Mouse (Mus musculus) testis, postnatal 14 days (tissue): ENCODE measurements around the gene Nrp1.

Experiments used
- DNase-seq: peaks from one replicate; pipeline ENCODE4 v3.0.0; 2021; ENCODE audit warnings: low spot score

The Nrp1 gene

DNA sequence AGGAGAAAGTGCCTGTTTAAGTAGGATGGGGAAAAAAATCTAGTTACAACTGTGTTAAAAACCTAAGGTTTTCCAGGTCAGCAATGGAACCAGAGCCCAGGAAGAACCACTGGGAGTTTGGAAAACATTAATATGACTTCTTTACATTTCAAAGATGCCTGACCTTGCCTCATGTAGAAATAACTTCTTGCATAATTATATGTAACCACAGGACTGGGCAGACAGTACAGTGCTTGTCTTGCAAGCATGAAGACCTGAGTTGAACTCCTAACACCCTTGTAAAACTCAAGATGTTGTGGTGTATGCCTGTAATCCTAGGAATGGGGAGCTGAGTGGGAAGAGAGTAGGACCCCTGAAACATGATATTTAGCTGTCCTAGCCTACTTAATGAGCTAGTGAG is 61.6 kb downstream of the Nrp1 start:
- no peak for DNase-seq

DNA sequence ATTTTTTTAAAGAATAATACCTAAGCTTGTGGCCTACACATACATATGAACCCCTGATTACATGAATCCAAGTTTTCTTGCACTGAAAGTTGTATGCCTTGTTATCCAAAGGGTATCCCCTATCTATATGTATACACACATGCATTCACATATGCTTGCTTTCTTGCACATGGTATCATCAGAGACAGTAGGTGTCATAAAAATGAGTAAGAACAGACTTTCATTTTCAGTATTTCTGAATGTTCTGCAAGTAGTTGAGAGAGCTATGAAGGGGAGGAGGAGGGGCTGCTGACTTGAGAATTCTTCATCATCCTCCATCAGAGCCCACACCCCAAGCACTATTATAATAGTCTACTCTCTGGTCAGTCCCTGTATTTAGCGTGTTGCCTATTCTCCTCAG is 62.0 kb downstream of the Nrp1 start:
- no peak for DNase-seq

DNA sequence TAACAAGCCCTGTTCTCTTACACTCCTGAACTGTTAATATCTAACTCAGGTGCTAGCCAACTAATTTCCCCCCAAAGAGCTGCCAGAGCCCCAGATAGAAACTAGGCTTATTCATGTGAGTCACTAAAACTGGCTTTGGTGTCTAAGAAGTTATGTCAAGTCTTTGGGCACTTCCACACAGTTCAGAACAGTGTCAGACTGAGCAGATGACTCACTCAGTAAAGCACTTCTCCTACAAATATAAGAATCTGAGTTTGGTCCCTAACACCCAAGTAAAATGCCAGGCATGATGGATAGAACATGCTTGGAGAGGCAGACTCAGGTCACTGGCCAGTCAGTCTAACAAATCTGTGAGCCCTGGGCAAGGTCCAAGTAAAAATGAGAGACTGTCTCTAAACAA is 65.4 kb downstream of the Nrp1 start:
- DNase-seq, result no peak

DNA sequence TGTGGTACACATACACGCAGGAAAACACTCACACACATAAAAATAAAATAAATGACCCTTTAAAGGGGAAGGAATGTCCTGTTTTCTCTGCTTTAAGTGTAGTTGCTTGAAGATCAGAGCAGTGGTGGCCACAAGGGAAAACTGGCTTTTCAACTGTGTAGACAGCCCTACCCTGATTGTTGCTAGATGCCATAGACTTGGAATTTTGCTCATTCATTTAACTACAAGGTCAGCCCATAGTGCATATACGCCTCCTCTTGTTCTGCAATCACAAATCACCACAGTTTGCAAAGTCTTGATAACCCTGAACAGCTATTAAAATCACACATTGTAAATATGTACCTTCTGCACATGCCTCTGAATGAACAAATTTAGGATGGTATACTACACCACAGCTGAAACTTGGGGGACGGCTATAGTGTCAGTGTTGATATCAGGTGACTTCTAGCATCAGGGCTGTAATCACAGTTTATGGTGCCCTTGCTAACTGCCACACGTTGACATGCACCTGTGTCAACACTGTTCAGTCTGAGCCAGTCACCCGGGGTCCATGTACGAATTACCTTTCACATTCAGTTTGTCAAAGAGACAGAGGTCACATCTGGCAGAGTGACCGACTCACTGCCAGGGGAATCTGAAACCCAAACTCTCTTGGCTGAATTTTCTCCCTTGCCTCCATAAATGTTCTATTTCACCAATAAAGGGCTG is 66.4 kb downstream of the Nrp1 start:
- DNase-seq, result no peak

DNA sequence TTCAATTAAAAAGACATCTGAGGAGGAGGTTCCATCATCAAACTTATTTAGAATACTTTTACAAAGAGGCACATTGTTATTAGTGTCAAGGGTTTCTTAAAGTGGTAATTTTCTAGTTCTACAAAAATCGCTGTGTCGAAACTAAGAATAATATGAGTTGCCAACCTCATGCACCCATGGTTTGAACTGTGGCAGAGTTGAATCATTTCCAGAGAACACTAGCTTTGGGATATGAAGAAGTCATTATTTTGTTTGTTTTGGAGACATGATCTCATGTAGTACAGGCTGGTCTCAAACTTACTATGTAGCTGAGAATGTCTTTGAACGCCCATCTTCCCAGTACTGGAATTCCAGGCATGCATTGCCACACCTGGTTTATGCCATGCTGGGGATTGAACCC is 68.7 kb downstream of the Nrp1 start:
- no peak for DNase-seq

DNA sequence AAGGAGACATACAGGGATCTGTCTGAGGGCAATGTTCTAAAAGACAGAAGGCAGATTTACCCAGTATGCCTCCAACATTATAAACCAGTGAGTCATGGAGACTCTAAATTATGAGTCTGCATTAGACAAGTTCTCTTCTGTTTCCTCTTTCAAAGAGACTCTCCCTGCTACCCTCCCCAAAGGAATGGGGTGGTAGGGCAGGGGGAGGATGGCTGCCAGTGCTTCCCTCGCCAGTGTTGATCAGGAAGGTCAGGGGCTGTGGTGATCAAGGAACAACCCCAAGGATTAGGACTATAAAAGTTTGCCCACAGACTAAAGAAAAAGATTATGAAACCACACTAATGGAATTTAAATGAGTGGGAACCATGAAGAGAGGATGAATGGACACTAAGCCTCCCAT is 70.6 kb downstream of the Nrp1 start:
- DNase-seq, result no peak

DNA sequence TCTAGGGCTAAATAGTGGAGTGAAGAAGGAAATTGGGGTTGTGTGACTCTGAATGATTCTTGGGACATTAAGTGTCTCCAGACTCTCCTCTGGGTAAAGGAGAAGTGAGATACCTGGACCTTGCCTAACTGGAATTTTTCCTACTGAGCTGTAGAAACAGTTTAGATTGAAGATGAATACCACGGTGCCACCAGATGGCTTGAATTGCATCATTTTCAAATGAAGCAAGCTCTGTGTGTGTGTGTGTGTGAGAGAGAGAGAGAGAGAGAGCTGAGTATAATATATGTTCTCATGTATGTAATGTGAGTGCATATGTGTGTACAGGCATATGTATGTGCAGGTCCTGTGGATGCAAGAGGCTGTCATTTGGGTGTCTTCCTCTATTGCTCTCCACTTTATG is 72.7 kb downstream of the Nrp1 start:
- no peak for DNase-seq

DNA sequence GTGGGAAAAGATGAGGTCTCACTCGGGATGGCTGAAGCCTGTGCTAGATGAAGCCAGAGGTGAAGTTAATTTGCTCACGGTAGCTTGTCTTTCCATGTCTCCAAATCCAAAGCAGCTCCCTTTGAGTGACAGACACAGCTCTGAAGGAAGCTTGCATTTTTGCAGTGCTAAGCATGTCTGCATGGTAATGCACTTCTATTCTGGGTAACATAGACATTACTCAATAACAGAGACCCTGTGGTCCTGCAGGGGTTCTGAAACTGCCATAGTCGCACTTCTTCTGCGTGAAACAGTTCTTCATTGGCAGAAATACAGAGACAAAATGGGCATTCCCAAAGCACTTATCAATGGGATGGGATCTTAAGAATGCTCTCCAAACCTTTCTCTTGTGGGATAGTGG is 77.3 kb downstream of the Nrp1 start:
- DNase-seq, result no peak

DNA sequence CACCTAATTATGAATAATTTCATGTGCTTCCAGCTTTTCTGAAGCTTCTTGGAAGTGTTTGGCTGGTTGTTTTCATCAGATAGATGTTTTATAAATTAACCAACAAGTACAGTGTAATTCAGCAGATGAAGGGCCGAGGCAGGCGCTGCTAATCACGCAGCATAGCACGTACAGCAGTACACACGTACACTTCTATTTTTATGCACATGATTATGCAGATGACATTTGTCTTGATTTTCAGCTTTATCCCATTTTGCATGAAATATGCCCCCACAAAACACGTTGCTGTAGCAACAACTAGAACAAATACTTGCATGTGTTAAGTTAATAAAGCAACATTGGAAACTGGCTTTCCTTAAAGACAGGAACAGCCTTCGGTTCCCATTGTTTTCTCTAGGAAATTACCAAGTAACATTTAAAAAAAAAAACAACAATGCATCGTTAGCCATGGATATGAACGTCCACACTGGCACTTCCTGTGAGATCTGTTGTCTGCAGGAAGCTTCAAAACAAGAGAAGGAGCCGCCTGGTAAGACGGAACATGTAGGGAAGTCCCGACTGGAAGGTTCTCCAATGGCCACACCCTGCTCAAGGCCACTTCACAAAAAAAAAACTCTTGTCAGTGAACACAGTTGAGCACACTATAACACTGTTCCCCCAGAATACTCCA is 78.9 kb downstream of the Nrp1 start:
- no peak for DNase-seq

DNA sequence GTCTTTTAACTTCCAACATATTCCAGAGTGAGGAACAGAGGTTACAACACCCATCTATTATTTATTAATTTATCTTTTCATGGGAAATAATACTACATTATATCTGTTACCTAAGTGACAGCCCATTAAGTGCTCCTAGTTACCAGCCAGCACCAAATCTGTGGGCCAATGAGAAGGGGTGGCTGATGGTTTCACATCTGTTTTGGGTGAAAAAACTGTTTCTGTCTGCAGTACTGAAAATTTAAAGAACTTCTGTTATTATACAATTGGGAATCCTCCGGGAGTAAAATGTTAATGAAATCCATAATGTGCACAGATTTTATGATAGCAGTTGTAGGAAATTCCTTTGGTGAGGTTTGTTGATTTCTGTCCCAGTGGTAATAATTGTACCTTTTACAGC is 83.0 kb downstream of the Nrp1 start:
- DNase-seq, result no peak

DNA sequence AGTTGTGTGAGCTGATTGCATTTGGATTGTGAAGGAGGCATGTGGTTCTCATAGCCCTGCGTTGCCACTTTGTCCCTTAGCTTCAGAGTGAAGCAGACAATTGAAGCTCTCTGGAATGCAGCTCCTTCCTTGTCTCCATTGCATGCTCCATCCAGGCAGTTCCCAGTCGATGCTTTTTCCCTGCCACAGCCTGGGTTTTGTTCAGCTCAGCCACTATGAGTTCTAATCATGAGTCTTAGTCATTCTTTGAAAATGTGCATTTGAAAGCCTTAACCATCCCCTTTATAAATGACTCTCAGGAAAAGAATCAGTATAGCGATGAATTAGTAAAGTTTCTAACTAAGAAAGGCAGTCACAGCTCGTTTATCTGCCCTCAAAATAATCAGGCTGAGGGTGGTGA is 87.2 kb downstream of the Nrp1 start:
- DNase-seq, result no peak

DNA sequence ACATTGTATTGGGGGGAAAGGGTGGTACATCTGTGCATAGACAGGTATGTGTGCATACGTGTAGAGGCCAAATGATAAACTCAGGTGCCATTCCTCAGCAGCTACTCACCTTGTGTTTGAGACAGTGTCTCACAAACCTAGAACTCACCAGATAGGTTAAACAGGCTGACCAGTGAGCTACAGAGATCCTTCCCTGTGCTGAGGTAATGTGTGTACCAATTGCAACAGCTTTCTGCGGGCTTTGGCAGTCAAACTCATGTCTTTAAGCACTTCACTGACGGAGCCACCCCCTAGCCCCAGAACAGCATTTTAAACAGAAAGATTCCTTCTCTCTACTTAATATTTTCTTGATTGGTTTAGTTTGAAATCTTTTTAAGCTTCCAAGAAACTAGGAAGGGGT is 88.2 kb downstream of the Nrp1 start:
- DNase-seq, result no peak

DNA sequence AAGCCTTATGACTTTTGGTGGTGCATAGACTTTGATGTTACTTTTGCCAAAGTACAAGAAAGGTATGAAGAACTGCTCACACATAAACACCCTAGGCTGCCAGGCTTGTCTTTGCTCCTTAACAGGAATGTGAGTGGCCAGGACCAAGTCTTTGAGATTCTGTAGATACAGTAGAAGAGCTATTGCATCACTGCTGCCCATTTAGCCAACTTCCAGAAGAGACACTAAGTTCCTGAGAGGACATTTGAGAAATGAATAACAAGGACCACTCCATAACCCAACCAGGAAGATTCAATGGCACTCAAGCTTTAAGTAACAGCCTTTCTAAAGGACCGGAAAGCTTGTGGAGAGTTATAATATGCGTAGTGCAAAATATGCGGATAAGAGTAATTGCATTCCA is 88.9 kb downstream of the Nrp1 start:
- DNase-seq, result no peak

DNA sequence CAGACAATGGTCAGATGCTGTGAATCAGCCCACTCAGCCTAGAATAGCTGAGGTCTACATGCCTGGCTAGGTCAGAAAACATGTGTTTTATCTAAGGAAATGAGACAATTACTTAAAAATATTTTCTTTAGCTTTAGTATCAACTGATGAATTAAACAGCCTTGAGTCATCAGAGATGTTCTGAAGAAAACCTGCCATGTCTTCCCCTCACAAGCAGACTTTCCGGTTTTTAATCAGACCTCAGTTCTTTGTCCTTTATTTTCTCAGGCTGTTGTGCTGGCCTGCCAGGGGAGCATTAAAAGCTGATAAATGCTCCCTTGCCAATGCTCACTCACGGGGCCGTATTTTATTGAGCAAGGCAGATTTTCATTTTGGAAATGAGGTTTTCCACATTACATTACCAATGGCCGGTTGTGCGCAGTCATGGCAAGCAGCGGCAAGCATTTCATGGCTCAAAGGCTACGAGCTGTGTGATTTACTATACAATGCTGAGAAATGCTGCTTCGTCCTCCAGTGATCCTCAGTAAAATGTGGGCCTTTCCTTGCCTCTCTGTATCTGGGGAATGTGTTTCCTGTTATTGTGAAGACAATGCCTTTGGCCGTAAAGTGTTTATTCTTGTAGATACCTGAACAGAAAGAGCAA is 92.1 kb downstream of the Nrp1 start:
- no peak for DNase-seq

DNA sequence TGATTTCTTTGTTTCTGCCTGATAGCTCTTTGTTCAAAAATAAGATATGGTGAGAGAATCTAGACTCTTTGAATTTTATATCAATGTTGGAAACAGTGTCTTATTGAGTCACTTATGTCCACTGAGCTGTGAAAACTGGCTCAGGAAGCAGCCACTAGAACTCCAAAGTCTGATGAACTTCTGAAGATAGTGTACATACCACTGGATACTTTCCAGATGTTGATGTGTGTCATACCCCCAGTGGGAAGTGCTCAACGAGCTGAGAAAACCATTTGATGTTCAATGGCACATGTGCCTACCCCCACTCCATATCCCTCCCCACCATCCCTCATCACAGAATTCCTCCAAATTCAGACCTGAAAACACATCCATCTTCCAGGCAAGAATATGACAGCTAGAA is 92.7 kb downstream of the Nrp1 start:
- no peak for DNase-seq

DNA sequence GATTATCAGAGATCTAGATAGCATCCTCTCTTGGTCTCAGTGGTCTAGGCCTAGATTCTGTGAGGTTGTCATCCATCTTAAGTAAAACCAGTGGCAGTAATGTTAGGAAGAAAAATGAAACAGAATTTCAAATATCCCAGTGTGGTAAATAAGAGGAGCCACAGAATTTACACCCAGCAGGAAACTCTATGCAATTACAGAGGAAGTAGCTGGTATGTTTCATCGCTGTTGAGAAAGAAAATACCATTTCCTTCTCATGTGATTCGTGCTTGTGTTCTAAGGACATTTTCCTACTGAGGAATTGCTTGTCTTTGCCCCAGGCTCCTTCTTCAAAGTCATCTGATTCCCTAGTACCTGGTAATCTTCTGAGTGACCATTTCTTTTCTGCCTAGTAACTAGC is 95.1 kb downstream of the Nrp1 start:
- no peak for DNase-seq

DNA sequence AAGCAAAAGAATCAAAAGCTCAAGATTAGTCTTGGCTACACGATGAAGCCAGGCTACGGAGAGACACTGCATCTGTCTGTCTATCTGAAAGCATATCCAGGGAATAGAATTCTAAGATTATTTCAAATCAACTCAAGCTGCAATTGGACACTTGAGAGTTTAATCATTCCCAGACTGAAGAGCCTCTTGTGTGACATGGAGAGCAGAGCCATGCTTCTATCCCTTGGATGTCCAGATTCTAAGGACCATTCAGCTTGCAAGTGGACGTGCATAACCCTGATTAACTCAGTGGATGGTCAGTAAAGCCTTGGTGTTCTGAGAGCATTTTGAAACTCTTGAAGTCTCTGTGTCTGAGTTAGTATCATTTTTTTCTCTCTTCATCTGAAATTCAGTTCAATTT is 95.6 kb downstream of the Nrp1 start:
- DNase-seq, result no peak

DNA sequence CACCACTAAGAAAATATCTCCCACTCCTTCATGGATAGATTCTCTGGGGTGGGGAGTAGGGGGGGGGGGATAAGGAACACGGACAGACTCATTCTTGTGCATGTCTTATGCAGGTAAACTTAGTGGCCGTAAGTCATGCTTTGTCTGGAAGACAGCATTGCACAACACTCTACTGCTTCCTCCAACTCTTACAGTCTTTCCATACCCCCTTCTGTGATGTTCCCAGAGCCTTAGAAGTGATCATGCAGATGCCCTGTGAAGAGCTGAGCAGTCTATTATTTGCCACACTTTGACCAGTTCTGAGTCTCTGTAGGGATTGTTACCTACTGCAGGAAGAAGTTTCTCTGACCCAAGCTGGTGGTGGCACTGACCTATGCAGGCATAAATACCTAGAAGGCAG is 98.9 kb downstream of the Nrp1 start:
- DNase-seq, result no peak

DNA sequence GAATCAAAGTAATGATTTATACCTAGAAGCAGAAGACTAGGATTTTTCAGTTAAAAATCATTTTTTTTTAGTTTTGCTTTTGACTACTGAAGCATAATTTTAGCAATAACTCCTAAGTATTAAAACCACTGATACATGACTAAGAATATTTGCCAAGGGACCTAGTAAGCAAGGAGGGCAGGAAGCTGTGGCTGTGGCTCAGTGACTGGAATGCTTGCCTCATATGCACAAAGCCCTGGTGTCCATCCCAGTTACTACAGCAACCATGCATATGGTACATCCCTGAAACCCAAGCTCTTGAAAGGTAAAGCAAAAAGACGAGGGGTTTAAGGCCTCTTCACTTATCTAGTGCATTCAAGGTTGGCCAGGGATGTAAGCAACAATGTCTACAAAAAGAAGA is 101.3 kb downstream of the Nrp1 start:
- DNase-seq, result no peak

DNA sequence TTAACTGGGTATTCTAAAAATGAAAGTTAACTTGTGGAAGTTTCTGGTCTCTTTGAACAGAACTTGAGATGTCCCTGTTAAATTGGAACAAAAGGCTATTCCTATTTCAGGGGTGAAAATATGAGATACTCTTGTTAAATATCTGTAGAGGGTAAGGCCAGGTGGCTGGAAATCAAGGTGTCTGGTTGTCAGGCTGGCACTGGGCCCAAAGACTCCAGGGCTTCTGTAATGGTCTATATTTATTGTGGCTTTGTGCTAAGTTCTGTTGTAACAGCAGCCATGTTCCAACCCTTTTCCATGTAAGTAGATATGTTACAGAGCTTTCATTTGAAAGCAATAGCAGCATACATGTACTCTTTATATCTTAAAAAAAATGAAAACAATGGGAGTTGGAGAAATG is 103.3 kb downstream of the Nrp1 start:
- DNase-seq, result no peak

DNA sequence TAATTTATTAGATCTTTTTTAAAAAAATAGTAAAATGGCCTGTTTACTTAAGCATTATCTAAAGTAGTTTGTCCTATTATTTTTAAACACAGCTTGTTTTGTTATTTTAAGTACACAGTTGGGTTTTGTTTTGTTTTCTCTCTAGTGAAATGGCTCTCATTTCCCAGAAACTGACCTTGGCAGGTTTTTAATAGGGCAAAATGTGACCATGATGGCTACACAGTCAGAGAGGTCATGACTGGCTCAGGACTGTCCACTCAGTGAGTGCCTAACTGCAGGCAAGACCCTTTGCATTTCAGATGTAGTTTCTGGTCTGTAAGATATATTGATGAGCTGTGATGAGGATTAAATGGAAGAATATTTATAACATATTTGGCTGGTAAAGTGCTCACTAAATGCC is 104.8 kb downstream of the Nrp1 start:
- DNase-seq, result no peak

DNA sequence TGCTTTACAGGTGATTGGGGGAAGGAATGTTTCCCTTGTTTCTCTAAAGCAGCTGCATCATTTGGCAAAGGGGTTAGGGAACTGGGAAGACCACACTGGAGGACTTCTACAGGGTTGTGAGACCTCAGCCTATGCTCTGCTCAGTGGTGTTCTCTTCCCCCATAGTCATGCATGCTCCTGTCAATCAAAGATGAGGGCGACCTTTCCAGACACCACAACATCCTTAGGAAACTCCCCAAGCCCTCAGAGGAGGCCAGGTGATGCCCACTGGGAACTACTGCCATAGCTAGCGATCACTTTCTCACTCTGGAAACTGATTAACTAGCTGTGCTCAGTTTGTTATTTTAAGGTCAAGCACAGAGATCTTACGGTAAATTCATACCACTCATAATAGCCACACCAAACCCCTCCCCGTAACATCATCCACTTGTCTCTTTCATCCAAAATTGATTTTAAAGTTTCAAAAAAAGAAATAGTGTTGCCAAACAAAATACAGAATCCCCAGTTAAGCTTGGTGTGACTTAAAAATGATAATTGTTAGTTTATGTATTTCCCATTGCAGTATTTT is 105.7 kb downstream of the Nrp1 start:
- DNase-seq, result no peak

DNA sequence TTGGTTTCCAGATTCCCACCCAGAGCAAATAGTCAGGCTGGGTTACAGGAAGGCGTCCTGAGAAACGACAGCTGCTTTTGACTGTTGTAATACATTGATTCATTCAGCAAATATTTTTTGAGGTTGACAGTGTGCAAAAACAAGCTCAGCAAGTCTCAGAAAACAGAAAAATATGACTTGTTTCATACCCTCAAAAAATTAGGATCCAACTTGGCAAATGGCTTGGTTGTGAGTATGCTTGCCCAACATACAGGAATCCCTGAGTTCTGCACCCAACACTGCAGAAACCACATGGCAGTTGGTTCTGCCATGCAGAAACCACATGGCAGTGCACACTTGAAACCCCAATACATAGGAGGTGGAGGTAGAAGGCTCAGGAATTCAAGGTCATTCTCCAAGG is 107.1 kb downstream of the Nrp1 start:
- DNase-seq, result no peak
